Mouse (Mus musculus) ES-Bruce4 (cell line): ENCODE measurements around the gene Samsn1. TPM values are rescaled to one million over a fixed set of nuclear protein-coding genes. Genes with fewer than 3 reads are reported as not detected.

Experiments
- H3K27ac ChIP-seq: 2 replicates; pipeline ENCODE4 v1.5.1; 2012; ENCODE audit warnings: low read length, inconsistent platforms; ENCODE audit not compliant: insufficient read depth
- H3K27me3 ChIP-seq: 2 replicates; pipeline ENCODE4 v1.6.1; 2012; ENCODE audit warnings: mild to moderate bottlenecking, low read length, inconsistent platforms; ENCODE audit not compliant: control insufficient read depth, poor library complexity, insufficient read depth, severe bottlenecking
- H3K36me3 ChIP-seq: 2 replicates; pipeline ENCODE4 v1.6.1; 2012; ENCODE audit warnings: inconsistent platforms, mild to moderate bottlenecking, low read length, moderate library complexity; ENCODE audit not compliant: control insufficient read depth, poor library complexity, insufficient read depth, severe bottlenecking
- H3K4me1 ChIP-seq: one replicate; pipeline ENCODE4 v1.8.1; 2011; ENCODE audit warnings: low read length; ENCODE audit not compliant: control insufficient read depth, insufficient read depth
- H3K4me3 ChIP-seq: 2 replicates; pipeline ENCODE4 v1.5.1; 2011; ENCODE audit warnings: low read depth, mild to moderate bottlenecking, low read length
- H3K9ac ChIP-seq: 2 replicates; pipeline ENCODE4 v1.6.1; 2012; ENCODE audit warnings: low read depth, mild to moderate bottlenecking, inconsistent platforms; ENCODE audit not compliant: poor library complexity, severe bottlenecking
- H3K9me3 ChIP-seq: replicated peaks from 2 replicates; pipeline ENCODE4 v1.6.1; 2012; ENCODE audit warnings: mild to moderate bottlenecking, low read length, inconsistent platforms; ENCODE audit not compliant: control insufficient read depth, poor library complexity, insufficient read depth, severe bottlenecking
- CTCF ChIP-seq: IDR thresholded peaks from one replicate; pipeline ENCODE4 v1.8.1; 2011; ENCODE audit warnings: low read depth, low read length
- EP300 ChIP-seq: IDR thresholded peaks from 2 replicates; pipeline ENCODE4 v1.6.1; 2011; ENCODE audit warnings: low read depth, low read length; ENCODE audit not compliant: insufficient read depth
- POLR2A ChIP-seq: IDR thresholded peaks from one replicate; pipeline ENCODE4 v1.8.1; 2011; ENCODE audit warnings: low read length; ENCODE audit not compliant: insufficient read depth
- polyA plus RNA-seq: library from polyadenylated mRNA; stranded (reverse); fragments of >200 nt; gene quantifications from 2 replicates; pipeline ENCODE4 v1.2.4, GENCODE M21; 2011; ENCODE audit warnings: low read depth; ENCODE audit not compliant: missing spikeins, insufficient read depth, insufficient read length

Gene Samsn1
- polyA plus RNA-seq, 1 experiment = not detected

GRCm38 (mm10) chr16:75970266-75970998 is 51.6 kb downstream of the Samsn1 start:
- no peaks in the 10 kb centered on the region for H3K9me3 ChIP-seq
- no peaks in the 10 kb centered on the region for H3K27me3 ChIP-seq
- TF ChIP-seq POLR2A (no peak), EP300 (no peak), CTCF (no peak)
- no peak overlapping the region for H3K4me3 ChIP-seq
- no peaks in the 10 kb centered on the region for H3K36me3 ChIP-seq
- H3K9ac ChIP-seq = no peak overlapping the region
- no peaks in the 10 kb centered on the region for H3K4me1 ChIP-seq
- no peak overlapping the region for H3K27ac ChIP-seq

GRCm38 (mm10) chr16:75962021-75962420 is 60.1 kb downstream of the Samsn1 start:
- Histone ChIP-seq H3K27me3 (no peaks in the 10 kb centered on the region), H3K36me3 (no peaks in the 10 kb centered on the region), H3K9ac (no peak overlapping the region), H3K27ac (no peak overlapping the region), H3K4me3 (no peak overlapping the region), H3K9me3 (no peaks in the 10 kb centered on the region), H3K4me1 (no peaks in the 10 kb centered on the region)
- TF ChIP-seq CTCF (no peak), POLR2A (no peak), EP300 (no peak)

- no peaks in the 10 kb centered on the region for H3K4me1 ChIP-seq
These were observed 60.6 kb downstream of the Samsn1 start for GRCm38 (mm10) chr16:75961487-75961886.

GRCm38 (mm10) chr16:75961036-75961435 is 61.0 kb downstream of the Samsn1 start:
- no peak overlapping the region for H3K27ac ChIP-seq
- H3K4me3 ChIP-seq = no peak overlapping the region
- H3K36me3 ChIP-seq = no peaks in the 10 kb centered on the region
- TF ChIP-seq CTCF = no peak
- TF ChIP-seq EP300 = no peak
- no peak for TF ChIP-seq POLR2A
- no peak overlapping the region for H3K9ac ChIP-seq
- H3K9me3 ChIP-seq = no peaks in the 10 kb centered on the region
- no peaks in the 10 kb centered on the region for H3K27me3 ChIP-seq
- no peaks in the 10 kb centered on the region for H3K4me1 ChIP-seq

More at GRCm38 (mm10) chr16:75961487-75961886, 60.6 kb downstream of the Samsn1 start:
- no peak overlapping the region for H3K27ac ChIP-seq
- no peaks in the 10 kb centered on the region for H3K27me3 ChIP-seq
- no peaks in the 10 kb centered on the region for H3K36me3 ChIP-seq
- TF ChIP-seq CTCF (no peak), POLR2A (no peak), EP300 (no peak)
- no peak overlapping the region for H3K9ac ChIP-seq
- no peaks in the 10 kb centered on the region for H3K9me3 ChIP-seq
- no peak overlapping the region for H3K4me3 ChIP-seq

GRCm38 (mm10) chr16:75933357-75933756 is 88.7 kb downstream of the Samsn1 start:
- H3K36me3 ChIP-seq = no peaks in the 10 kb centered on the region
- no peak overlapping the region for H3K27ac ChIP-seq
- H3K9ac ChIP-seq = no peak overlapping the region
- H3K27me3 ChIP-seq = no peaks in the 10 kb centered on the region
- H3K4me3 ChIP-seq = no peak overlapping the region
- no peaks in the 10 kb centered on the region for H3K9me3 ChIP-seq
- TF ChIP-seq CTCF (no peak), POLR2A (no peak), EP300 (no peak)
- H3K4me1 ChIP-seq = no peaks in the 10 kb centered on the region

GRCm38 (mm10) chr16:75930222-75930553 is 91.9 kb downstream of the Samsn1 start:
- H3K9me3 ChIP-seq = no peaks in the 10 kb centered on the region
- TF ChIP-seq EP300 (no peak), POLR2A (no peak), CTCF (no peak)
- H3K4me1 ChIP-seq = no peaks in the 10 kb centered on the region
- no peak overlapping the region for H3K4me3 ChIP-seq
- H3K9ac ChIP-seq = no peak overlapping the region
- H3K36me3 ChIP-seq = no peaks in the 10 kb centered on the region
- no peaks in the 10 kb centered on the region for H3K27me3 ChIP-seq
- H3K27ac ChIP-seq = no peak overlapping the region
